Mouse (Mus musculus) thymus, postnatal 25 days (tissue): Measurements from ENCODE around the gene Mpnd.

ENCODE experiments used
- DNase-seq: peaks from one replicate; pipeline ENCODE4 v3.0.0; 2022

Gene Mpnd

GRCm38 (mm10) chr17:56005415-56006061 lies at the start of gene Mpnd, which contains the start of gene Stap2:
TSS of gene Mpnd (plus strand) at chr17:56005711.
TSS of gene Stap2 (minus strand) at chr17:56005584.
- DNase-seq, result no peak

GRCm38 (mm10) chr17:55956129-55956528 lies 49.4 kb upstream of the Mpnd start:
- DNase-seq, result peak; percentile 55

DNA sequence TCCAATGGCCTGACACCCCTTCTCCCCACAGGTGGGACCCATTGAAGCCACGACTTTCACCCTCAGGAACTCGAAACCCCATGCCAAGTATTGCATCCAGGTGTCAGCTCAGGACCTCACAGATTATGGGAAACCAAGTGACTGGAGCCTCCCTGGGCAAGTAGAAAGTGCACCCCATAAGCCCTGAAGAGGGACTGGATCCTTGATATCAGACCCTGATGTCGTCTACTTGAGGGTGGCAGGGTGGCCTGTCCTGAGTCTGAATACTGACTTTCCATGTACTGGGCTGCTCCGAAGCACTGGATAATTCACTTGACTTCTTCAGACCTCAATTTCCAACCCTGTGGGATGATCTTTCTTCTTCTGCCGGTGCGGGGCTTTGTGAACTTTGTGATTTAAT lies 48.9 kb upstream of the Mpnd start:
- DNase-seq, result no peak

- DNase-seq, result peak; percentile 71
Observed at GRCm38 (mm10) chr17:55957168-55957567, 48.3 kb upstream of the Mpnd start.

DNA sequence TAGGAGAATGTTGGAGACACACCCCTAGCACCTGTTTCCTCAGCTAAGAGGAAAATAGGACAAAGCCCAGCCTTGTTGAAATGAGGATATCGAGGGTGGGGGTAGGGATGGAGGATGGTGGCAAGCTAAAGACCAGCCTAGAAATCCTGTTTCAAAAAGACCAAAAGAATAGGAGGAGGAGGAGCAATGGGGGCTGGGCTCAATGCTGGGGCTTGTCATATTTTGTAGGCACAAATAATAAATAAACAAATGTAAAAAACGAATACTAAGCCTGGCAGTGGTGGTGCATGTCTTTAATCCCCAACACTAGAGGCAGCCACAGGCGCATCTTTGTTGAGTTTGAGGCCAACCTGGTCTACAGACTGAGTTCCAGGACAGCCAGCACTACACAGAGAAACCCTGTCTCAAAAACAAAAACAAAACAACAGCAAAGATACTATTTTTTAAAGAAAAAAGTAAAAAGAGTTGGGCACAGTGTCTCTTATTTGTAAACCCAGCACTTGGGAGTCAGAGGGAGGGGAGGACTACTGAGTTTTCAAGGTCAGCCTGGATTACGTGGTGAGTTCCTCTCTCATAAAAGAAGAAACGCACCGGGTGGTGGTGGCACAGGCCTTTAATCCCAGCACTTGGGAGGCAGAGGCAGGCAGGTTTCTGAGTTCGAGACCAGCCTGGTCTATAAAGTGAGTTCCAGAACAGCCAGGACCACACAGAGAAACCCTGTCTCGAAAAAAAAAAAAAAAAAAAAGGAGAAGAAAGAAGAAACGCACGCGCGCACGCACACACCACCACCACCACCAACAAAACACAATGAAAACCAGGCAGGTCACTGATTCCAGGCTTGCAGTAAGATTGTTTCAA lies 47.6 kb upstream of the Mpnd start:
- no peak for DNase-seq

DNA sequence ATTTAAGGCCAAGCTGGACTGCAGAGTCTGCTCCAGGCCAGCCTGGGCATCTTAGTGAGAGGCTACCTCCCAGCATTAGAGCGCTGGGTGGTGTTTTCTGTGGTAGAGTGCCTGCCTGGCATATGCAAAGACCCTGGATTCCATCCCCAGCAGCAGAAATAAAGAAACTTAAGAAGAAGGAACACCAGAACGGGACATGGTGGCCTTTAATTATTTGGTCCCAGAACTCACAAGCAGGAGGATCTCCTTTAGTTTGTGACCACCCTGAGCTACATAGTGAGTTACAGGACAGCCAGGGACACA lies 47.0 kb upstream of the Mpnd start:
- no peak for DNase-seq

- DNase-seq, result peak; percentile 92
Observed at GRCm38 (mm10) chr17:55958918-55959728, 46.4 kb upstream of the Mpnd start, which contains the start of gene Yju2. TSS of gene Yju2 (plus strand) at chr17:55959099.

DNA sequence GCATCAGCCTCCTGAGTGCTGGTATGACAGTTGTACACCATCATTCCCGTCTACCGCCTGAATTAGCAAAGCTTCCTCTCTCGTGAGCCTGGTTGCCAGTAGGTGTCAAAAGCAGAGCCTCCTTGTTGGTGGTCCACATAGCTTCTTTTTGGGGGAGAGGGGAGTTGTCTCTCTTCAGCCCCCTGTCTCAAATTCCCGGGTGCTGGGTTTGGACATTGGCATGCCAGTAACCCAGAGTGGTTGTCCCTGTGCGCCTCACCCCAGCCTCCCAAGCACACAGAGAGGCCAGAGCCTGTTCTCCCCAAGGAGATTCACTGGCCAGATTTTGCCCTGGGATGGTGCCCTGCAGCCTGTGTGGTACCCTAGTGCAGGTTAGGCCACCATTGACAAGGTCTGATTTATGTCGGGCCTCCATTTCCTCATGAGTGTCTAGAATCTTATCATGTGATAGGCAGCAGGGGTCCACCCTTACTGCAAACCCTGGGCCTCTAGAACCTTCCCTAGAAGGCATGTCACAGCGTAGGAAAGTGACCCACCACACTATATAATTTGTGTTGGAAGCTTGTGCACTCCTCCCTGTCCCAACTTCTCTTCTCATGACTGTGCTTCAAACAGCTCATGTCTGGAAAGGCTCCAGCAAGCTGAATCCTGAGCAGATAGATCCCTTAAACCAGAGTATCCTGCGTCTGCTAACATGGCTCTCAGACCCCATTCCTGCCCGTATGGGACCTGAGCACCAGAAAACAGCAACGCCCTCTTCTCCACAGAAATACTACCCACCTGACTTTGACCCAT lies 45.4 kb upstream of the Mpnd start:
- DNase-seq, result no peak

DNA sequence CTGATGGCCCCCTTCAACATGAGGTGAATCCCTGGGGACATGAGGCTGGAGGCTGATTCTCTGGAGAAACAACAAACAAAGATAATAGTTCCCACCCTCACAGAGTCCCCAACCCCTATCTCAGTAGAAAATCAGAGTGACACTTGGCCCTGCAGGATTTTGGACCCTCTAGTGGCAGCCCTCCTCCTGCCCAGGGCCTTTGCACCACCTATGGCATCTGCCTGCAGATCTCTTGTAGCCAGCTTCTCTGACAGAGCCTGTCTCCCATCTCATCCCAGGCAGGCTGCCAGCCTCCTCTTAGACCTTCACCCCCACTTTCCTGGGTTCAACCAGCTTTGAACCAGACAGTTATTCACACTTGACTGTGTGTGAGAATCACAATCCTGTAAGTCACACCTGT lies 44.7 kb upstream of the Mpnd start:
- DNase-seq, result no peak

DNA sequence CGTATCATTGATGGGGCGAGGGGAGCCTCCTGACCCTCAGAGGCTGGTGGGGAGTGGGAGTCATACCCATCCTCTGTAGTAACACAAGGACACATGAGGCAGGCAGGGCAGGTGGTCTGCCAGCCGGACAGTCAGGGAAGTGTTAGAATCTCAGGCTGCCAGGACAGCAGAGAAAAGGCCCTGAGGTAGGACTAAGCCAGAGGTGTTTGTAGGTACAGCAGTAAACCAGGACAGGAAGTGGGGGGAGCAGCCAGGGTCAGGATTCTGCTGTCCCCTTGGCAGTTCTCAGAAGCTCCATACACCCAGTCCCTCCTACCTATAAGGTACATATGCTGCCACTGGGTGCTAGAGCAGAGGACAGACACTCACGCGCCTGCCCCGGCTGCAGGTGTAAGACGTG lies 43.9 kb upstream of the Mpnd start:
- DNase-seq, result no peak

DNA sequence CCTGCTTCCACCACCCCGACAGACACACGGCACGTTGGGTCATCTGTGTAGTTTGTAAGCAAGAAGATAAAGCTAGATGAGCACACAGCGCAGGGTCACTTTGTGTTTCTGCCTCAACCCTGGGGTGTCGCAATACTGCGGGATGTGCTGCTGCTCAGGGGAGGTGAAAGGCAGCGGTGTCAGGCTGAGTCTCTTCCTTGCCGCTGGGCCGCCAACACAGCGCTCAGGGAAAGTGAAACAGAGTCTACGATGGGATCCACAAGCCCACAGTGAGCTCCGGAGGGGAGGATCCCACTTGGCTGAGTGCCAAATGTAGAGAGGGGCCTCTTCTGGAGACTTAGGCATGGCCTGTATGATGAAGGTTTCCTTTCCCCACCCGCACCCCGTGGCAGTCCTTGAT lies 42.3 kb upstream of the Mpnd start:
- no peak for DNase-seq

GRCm38 (mm10) chr17:55964496-55964895 lies 41.0 kb upstream of the Mpnd start:
- DNase-seq, result no peak

GRCm38 (mm10) chr17:55964996-55965395 lies 40.5 kb upstream of the Mpnd start:
- no peak for DNase-seq

DNA sequence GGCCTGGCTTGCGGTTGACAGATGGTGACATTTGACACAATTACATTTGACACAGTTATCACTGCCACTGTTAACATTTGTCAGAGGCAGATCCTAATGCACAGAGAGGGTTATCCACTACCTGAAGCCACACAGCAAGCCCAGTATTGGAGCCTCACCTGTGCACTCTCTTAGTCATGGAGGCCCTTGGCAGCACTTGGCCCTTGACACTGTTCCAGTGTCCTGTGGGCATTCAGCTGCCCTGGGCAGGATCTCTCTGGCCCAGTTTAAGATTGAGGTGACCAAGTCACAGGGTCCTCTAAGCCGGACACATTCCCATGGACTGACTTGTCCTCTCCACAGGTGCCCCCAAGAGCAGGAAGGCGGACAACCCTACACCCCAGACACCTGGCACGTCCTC lies 38.3 kb upstream of the Mpnd start:
- DNase-seq, result no peak

DNA sequence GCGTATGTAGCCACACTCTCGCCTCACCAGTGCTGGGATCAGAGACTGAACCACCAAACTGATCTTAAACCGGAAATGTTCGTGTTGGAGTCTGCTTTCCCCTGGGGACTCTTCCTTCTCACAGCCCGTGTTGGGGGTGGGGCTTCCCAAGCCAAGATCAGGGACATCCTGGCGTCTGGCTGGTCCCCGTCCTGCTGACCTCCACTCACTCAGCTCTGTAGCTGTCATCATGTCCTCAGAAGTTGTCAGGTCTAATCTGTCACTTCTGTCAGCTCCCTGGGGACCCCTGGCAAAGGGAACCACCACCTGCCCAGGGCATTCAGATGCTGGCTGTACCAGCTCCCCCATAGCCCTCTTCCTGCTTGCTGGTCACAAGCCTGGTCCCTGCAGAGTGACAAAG lies 37.3 kb upstream of the Mpnd start:
- DNase-seq, result no peak

DNA sequence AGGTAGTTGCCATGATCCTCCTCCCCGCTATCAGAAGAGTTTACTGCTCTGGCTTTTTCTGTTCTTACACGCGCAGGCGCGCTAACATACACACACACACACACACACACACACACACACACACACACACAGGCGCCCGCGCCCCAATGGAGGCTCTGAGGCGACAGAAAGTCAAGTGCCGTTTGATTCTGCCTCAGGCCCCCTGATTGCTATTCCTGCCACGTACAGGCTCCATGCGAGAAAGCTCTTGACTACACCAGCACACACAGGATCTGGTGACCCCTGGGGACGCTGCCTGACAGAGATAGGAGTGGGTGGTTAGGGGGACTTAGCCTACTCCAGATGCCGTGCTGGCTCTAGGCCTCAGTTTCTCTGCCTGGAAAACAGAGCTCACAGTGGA lies 36.0 kb upstream of the Mpnd start:
- no peak for DNase-seq

- no peak for DNase-seq
Observed at GRCm38 (mm10) chr17:55969966-55970891, 35.3 kb upstream of the Mpnd start, which contains the start of gene Shd. TSS of gene Shd (plus strand) at chr17:55970467.

DNA sequence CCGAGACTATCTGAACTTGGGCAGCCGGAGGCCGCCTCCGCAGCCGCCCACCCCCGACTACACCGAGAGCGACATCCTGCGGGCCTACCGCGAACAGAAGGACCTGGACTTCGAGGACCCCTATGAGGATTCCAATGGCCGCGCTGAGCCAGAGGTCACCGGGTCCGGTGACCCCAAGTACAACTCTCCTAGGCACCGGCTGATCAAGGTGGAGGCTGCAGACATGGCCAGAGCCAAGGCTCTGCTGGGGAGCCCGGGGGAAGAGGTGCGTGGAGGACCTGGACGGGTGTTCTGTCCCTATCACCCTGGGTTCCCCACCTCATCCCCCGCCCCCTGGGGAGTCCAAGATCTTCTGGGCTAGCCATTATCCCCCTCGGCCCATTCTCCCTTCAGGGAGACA lies 34.1 kb upstream of the Mpnd start:
- DNase-seq, result no peak

- peak; percentile 74 for DNase-seq
Observed at GRCm38 (mm10) chr17:55976255-55976862, 29.2 kb upstream of the Mpnd start.

GRCm38 (mm10) chr17:55977301-55977700 lies 28.2 kb upstream of the Mpnd start:
- no peak for DNase-seq
